Mouse (Mus musculus) MEL (cell line): ENCODE measurements around the gene Ppp2ca.

ENCODE experiments used
- ETS1 ChIP-seq: IDR thresholded peaks from 2 replicates; pipeline ENCODE4 v1.6.1; 2012; ENCODE audit warnings: low read depth, mild to moderate bottlenecking, inconsistent platforms, low read length, improper control_type of control experiment, moderate library complexity
- MEF2A ChIP-seq: IDR thresholded peaks from 2 replicates; pipeline ENCODE4 v1.6.1; 2014; ENCODE audit warnings: low read depth, mild to moderate bottlenecking, inconsistent platforms, low read length, improper control_type of control experiment; ENCODE audit not compliant: poor library complexity, insufficient replicate concordance, severe bottlenecking; ENCODE audit errors: extremely low read depth
- POLR2A ChIP-seq, 2 experiments: IDR thresholded peaks; 2 replicates each; pipeline ENCODE4 v1.6.1; 2011 to 2012; ENCODE audit warnings: low read length in 2 of 2, mild to moderate bottlenecking in 2 of 2, control low read depth in 1 of 2, improper control_type of control experiment in 1 of 2, low read depth in 1 of 2, moderate library complexity in 1 of 2; ENCODE audit not compliant: control insufficient read depth in 1 of 2, insufficient read depth in 1 of 2, poor library complexity in 1 of 2

GRCm38 (mm10) chr11:52117156-52117555 is 18.7 kb downstream of the Ppp2ca start:
- TF ChIP-seq POLR2A (IDR thresholded peaks at IDR 0.05; ENCODE audit: control insufficient read depth in 1 of 2, insufficient read depth in 1 of 2, low read depth in 1 of 2, low read length in 2 of 2, poor library complexity in 1 of 2) (no peak), MEF2A (no peak), ETS1 (no peak)
